Mouse (Mus musculus) heart, embryonic 12.5 days (tissue): ENCODE measurements around the gene Cdk17. TPM values are rescaled to one million over a fixed set of nuclear protein-coding genes. Genes with fewer than 3 reads are reported as not detected.
A peak's percentile ranks its signal among the peaks of the same experiment; 100 is the strongest.

Source experiments
- ATAC-seq: fragments of 200-750 bp; cut with Nextera tagmentation; 2 replicates; pipeline ENCODE4 v1.8.0; 2017; ENCODE audit warnings: moderate TSS enrichment, moderate library complexity; ENCODE audit not compliant: insufficient number of reproducible peaks, low FRiP score
- H3K27ac ChIP-seq: fragments of 300-500 bp; sonication (generic); 2 replicates; pipeline ENCODE4 v1.5.1; 2016; ENCODE audit warnings: mild to moderate bottlenecking, moderate library complexity; ENCODE audit not compliant: poor library complexity, severe bottlenecking
- H3K27me3 ChIP-seq: fragments of 300-500 bp; sonication (generic); replicated peaks from 2 replicates; pipeline ENCODE4 v1.6.1; 2016; ENCODE audit warnings: mild to moderate bottlenecking, moderate library complexity
- H3K36me3 ChIP-seq: fragments of 300-500 bp; sonication (generic); 2 replicates; pipeline ENCODE4 v1.6.1; 2016; ENCODE audit warnings: mild to moderate bottlenecking, moderate library complexity
- H3K4me1 ChIP-seq: fragments of 300-500 bp; sonication (generic); replicated peaks from 2 replicates; pipeline ENCODE4 v1.6.1; 2016; ENCODE audit warnings: mild to moderate bottlenecking
- H3K4me2 ChIP-seq: fragments of 300-500 bp; sonication (generic); 2 replicates; pipeline ENCODE4 v1.6.1; 2016; ENCODE audit warnings: mild to moderate bottlenecking, moderate library complexity
- H3K4me3 ChIP-seq: fragments of 300-500 bp; sonication (generic); 2 replicates; pipeline ENCODE4 v1.5.1; 2016; ENCODE audit warnings: mild to moderate bottlenecking
- H3K9ac ChIP-seq: fragments of 300-500 bp; sonication (generic); 2 replicates; pipeline ENCODE4 v1.6.1; 2016; ENCODE audit warnings: mild to moderate bottlenecking, moderate library complexity
- H3K9me3 ChIP-seq: fragments of 300-500 bp; sonication (generic); replicated peaks from 2 replicates; pipeline ENCODE4 v1.6.1; 2016; ENCODE audit warnings: mild to moderate bottlenecking, moderate library complexity
- WGBS: fragments of 180-500 bp; shearing (Covaris S2); methylation state at CpG from one replicate; pipeline ENCODE4 v1.1.7; 2016; 5-methylcytosine and 5-hydroxymethylcytosine counted together
- polyA plus RNA-seq: library from polyadenylated mRNA; unstranded; fragments of >200 nt; fragmentation: Nextera tagmentation; extraction: Ambion mirVana; gene quantifications from 2 replicates; pipeline ENCODE4 v1.2.1, GENCODE M21; 2016

Cdk17 gene
- polyA plus RNA-seq, 1 experiment from 2014 or later: 25.2 TPM

GRCm38 (mm10) chr10:93231893-93232292 lies 71.2 kb downstream of the Cdk17 start:
- Histone ChIP-seq H3K27me3 (no peaks in the 10 kb centered on the region), H3K9me3 (no peaks in the 10 kb centered on the region), H3K36me3 (peaks cover 42% of the 10 kb centered on the region), H3K4me1 (peaks cover 14% of the 10 kb centered on the region), H3K4me3 (no peak overlapping the region), H3K4me2 (no peak overlapping the region), H3K9ac (no peak overlapping the region), H3K27ac (no peak overlapping the region)
- no peak for ATAC-seq
- WGBS: 89% methylated on average over 5 of the region's 5 CpGs

GRCm38 (mm10) chr10:93233665-93234194 lies 73.1 kb downstream of the Cdk17 start:
- H3K9ac ChIP-seq: no peak overlapping the region
- no peak overlapping the region for H3K4me2 ChIP-seq
- no peak overlapping the region for H3K4me3 ChIP-seq
- WGBS: 81% methylated on average over 6 of the region's 6 CpGs
- peaks cover 55% of the 10 kb centered on the region for H3K36me3 ChIP-seq
- H3K9me3 ChIP-seq: no peaks in the 10 kb centered on the region
- H3K27me3 ChIP-seq: no peaks in the 10 kb centered on the region
- peaks cover 4% of the 10 kb centered on the region; the same call in 1 of the 2 replicates for H3K4me1 ChIP-seq
- ATAC-seq: no peak
- no peak overlapping the region for H3K27ac ChIP-seq

- Histone ChIP-seq H3K9ac (no peak overlapping the region), H3K36me3 (peaks cover 58% of the 10 kb centered on the region), H3K4me1 (peaks cover 9% of the 10 kb centered on the region; the same call in 1 of the 2 replicates), H3K4me3 (no peak overlapping the region), H3K4me2 (no peak overlapping the region), H3K27me3 (no peaks in the 10 kb centered on the region), H3K9me3 (no peaks in the 10 kb centered on the region), H3K27ac (no peak overlapping the region)
- 89% methylated on average over 9 of the region's 9 CpGs for WGBS
- no peak for ATAC-seq
These were observed 74.0 kb downstream of the Cdk17 start for GRCm38 (mm10) chr10:93234692-93235091.

GRCm38 (mm10) chr10:93239201-93239806 lies 78.6 kb downstream of the Cdk17 start:
- no peak for ATAC-seq
- no peak overlapping the region for H3K27ac ChIP-seq

GRCm38 (mm10) chr10:93242208-93242607 lies 81.5 kb downstream of the Cdk17 start:
- Histone ChIP-seq H3K4me2 (no peak overlapping the region), H3K4me1 (peaks cover 18% of the 10 kb centered on the region), H3K36me3 (peaks cover 56% of the 10 kb centered on the region), H3K9me3 (no peaks in the 10 kb centered on the region), H3K27ac (no peak overlapping the region), H3K27me3 (no peaks in the 10 kb centered on the region), H3K4me3 (no peak overlapping the region), H3K9ac (no peak overlapping the region)
- WGBS: 35% methylated on average over 3 of the region's 3 CpGs
- ATAC-seq: no peak

More at GRCm38 (mm10) chr10:93239201-93239806, 78.6 kb downstream of the Cdk17 start:
- H3K9ac ChIP-seq: no peak overlapping the region
- H3K4me3 ChIP-seq: no peak overlapping the region
- peaks cover 48% of the 10 kb centered on the region for H3K36me3 ChIP-seq
- 47% methylated on average over 9 of the region's 9 CpGs for WGBS
- H3K4me1 ChIP-seq: peaks cover 15% of the 10 kb centered on the region
- no peaks in the 10 kb centered on the region for H3K9me3 ChIP-seq
- H3K4me2 ChIP-seq: no peak overlapping the region
- H3K27me3 ChIP-seq: no peaks in the 10 kb centered on the region

GRCm38 (mm10) chr10:93242861-93243260 lies 82.2 kb downstream of the Cdk17 start:
- WGBS: 22% methylated on average over 5 of the region's 5 CpGs
- Histone ChIP-seq H3K27ac (no peak overlapping the region), H3K4me3 (no peak overlapping the region), H3K9ac (no peak overlapping the region), H3K9me3 (no peaks in the 10 kb centered on the region), H3K4me1 (peaks cover 25% of the 10 kb centered on the region), H3K36me3 (peaks cover 58% of the 10 kb centered on the region), H3K27me3 (no peaks in the 10 kb centered on the region), H3K4me2 (no peak overlapping the region)
- ATAC-seq: no peak

- 79% methylated on average over 10 of the region's 10 CpGs for WGBS
- no peaks in the 10 kb centered on the region for H3K9me3 ChIP-seq
- ATAC-seq: no peak
- H3K4me2 ChIP-seq: no peak overlapping the region
- peaks cover 57% of the 10 kb centered on the region for H3K36me3 ChIP-seq
- no peak overlapping the region for H3K4me3 ChIP-seq
- H3K27ac ChIP-seq: peak overlapping the region; percentile 6; the same call in 1 of the 2 replicates
- peaks cover 24% of the 10 kb centered on the region for H3K4me1 ChIP-seq
- H3K9ac ChIP-seq: no peak overlapping the region
- no peaks in the 10 kb centered on the region for H3K27me3 ChIP-seq
These were observed 83.6 kb downstream of the Cdk17 start for GRCm38 (mm10) chr10:93244209-93244705.

GRCm38 (mm10) chr10:93246185-93246920 lies 85.7 kb downstream of the Cdk17 start:
- H3K36me3 ChIP-seq: peaks cover 50% of the 10 kb centered on the region
- no peak overlapping the region for H3K9ac ChIP-seq
- H3K4me3 ChIP-seq: no peak overlapping the region
- no peaks in the 10 kb centered on the region for H3K9me3 ChIP-seq
- H3K4me1 ChIP-seq: peaks cover 34% of the 10 kb centered on the region
- no peak for ATAC-seq
- 91% methylated on average over 7 of the region's 7 CpGs for WGBS
- no peaks in the 10 kb centered on the region for H3K27me3 ChIP-seq
- no peak overlapping the region for H3K27ac ChIP-seq
- H3K4me2 ChIP-seq: no peak overlapping the region

GRCm38 (mm10) chr10:93247422-93247821 lies 86.7 kb downstream of the Cdk17 start:
- Histone ChIP-seq H3K27ac (peak overlapping the region; percentile 63), H3K27me3 (no peaks in the 10 kb centered on the region), H3K36me3 (peaks cover 52% of the 10 kb centered on the region), H3K9me3 (no peaks in the 10 kb centered on the region), H3K4me1 (peaks cover 34% of the 10 kb centered on the region), H3K4me2 (no peak overlapping the region), H3K9ac (no peak overlapping the region), H3K4me3 (no peak overlapping the region)
- WGBS: 85% methylated on average over 12 of the region's 12 CpGs
- ATAC-seq: no peak

GRCm38 (mm10) chr10:93247902-93248301 lies 87.2 kb downstream of the Cdk17 start:
- 49% methylated on average over 6 of the region's 6 CpGs for WGBS
- Histone ChIP-seq H3K9ac (no peak overlapping the region), H3K9me3 (no peaks in the 10 kb centered on the region), H3K27ac (peak overlapping the region; percentile 63), H3K27me3 (no peaks in the 10 kb centered on the region), H3K4me1 (peaks cover 34% of the 10 kb centered on the region), H3K4me3 (no peak overlapping the region), H3K4me2 (no peak overlapping the region), H3K36me3 (peaks cover 57% of the 10 kb centered on the region)
- ATAC-seq: peak; percentile 19; the same call in 1 of the 2 replicates

GRCm38 (mm10) chr10:93248416-93248815 lies 87.7 kb downstream of the Cdk17 start:
- no peak for ATAC-seq
- H3K4me2 ChIP-seq: no peak overlapping the region
- H3K36me3 ChIP-seq: peaks cover 62% of the 10 kb centered on the region
- no peak overlapping the region for H3K9ac ChIP-seq
- no peaks in the 10 kb centered on the region for H3K9me3 ChIP-seq
- 86% methylated on average over 8 of the region's 8 CpGs for WGBS
- H3K27me3 ChIP-seq: no peaks in the 10 kb centered on the region
- H3K4me1 ChIP-seq: peaks cover 34% of the 10 kb centered on the region
- H3K4me3 ChIP-seq: no peak overlapping the region
- H3K27ac ChIP-seq: no peak overlapping the region
